Mouse (Mus musculus): ENCODE measurements around the gene Cfap126. TPM values are rescaled to one million over a fixed set of nuclear protein-coding genes. Genes with fewer than 3 reads are reported as not detected.
"Not testable (repeated sequence)": the region's sequence is repeated elsewhere in the genome, so short reads cannot be mapped to it uniquely, and the experiment has no call there.

Gene Cfap126
- total RNA-seq, 2 experiments from 2014 or later: 0.34 to 0.69 TPM

- intact Hi-C loops (cut with DNase I): no loop called here
- DNase-seq (ENCODE audit: extremely low spot score in 1 of 2, low spot score in 2 of 2): no peak
These were observed 2.6 kb downstream of the Cfap126 start for GRCm38 (mm10) chr1:171116280-171116679.

- intact Hi-C loops (cut with DNase I): loop anchor here (2.0 kb wide), 1 partner anchor 103 kb away; no protein-coding TSS in a partner anchor
- peak; percentile 43 to 82 for DNase-seq (ENCODE audit: extremely low spot score in 1 of 2, low spot score in 2 of 2)
These were observed 4.6 kb downstream of the Cfap126 start for GRCm38 (mm10) chr1:171118269-171118684.

GRCm38 (mm10) chr1:171118996-171119395 lies 5.3 kb downstream of the Cfap126 start:
- no peak for DNase-seq (ENCODE audit: extremely low spot score in 1 of 2, low spot score in 2 of 2)
- intact Hi-C loops (cut with DNase I): loop anchor here (2.0 kb wide), 1 partner anchor 102 kb away; no protein-coding TSS in a partner anchor

GRCm38 (mm10) chr1:171119405-171119804 lies 5.7 kb downstream of the Cfap126 start:
- DNase-seq (ENCODE audit: extremely low spot score in 1 of 2, low spot score in 2 of 2): no peak
- intact Hi-C loops (cut with DNase I): loop anchor here (2.0 kb wide), 1 partner anchor 101 kb away; no protein-coding TSS in a partner anchor

- intact Hi-C loops (cut with DNase I): no loop called here
These were observed 7.2 kb downstream of the Cfap126 start for GRCm38 (mm10) chr1:171120893-171121292.

GRCm38 (mm10) chr1:171121839-171122238 lies 8.1 kb downstream of the Cfap126 start:
- intact Hi-C loops (cut with DNase I): no loop called here
- no peak for DNase-seq (ENCODE audit: extremely low spot score in 1 of 2, low spot score in 2 of 2)

More at GRCm38 (mm10) chr1:171120893-171121292, 7.2 kb downstream of the Cfap126 start:
- no peak for DNase-seq (ENCODE audit: extremely low spot score in 1 of 2, low spot score in 2 of 2)

GRCm38 (mm10) chr1:171122932-171123331 lies 9.2 kb downstream of the Cfap126 start:
- intact Hi-C loops (cut with DNase I): no loop called here
- no peak for DNase-seq (ENCODE audit: extremely low spot score in 1 of 2, low spot score in 2 of 2)

- intact Hi-C loops (cut with DNase I): no loop called here
- no peak for DNase-seq (ENCODE audit: extremely low spot score in 1 of 2, low spot score in 2 of 2)
These were observed 10.7 kb downstream of the Cfap126 start for GRCm38 (mm10) chr1:171124398-171124797.

GRCm38 (mm10) chr1:171129251-171129650 lies 15.5 kb downstream of the Cfap126 start:
- intact Hi-C loops (cut with DNase I): no loop called here
- DNase-seq (ENCODE audit: extremely low spot score in 1 of 2, low spot score in 2 of 2): peak; percentile 44 to 53

- no peak for DNase-seq (ENCODE audit: extremely low spot score in 1 of 2, low spot score in 2 of 2)
- intact Hi-C loops (cut with DNase I): no loop called here
These were observed 17.3 kb downstream of the Cfap126 start for GRCm38 (mm10) chr1:171130971-171131370.

- intact Hi-C loops (cut with DNase I): no loop called here
- DNase-seq (ENCODE audit: extremely low spot score in 1 of 2, low spot score in 2 of 2): no peak
These were observed 21.9 kb downstream of the Cfap126 start for GRCm38 (mm10) chr1:171135600-171135999.

GRCm38 (mm10) chr1:171137486-171138155 lies 23.9 kb downstream of the Cfap126 start:
- DNase-seq (ENCODE audit: extremely low spot score in 1 of 2, low spot score in 2 of 2); intact Hi-C loops (cut with DNase I): not testable (repeated sequence)

- intact Hi-C loops (cut with DNase I); DNase-seq (ENCODE audit: extremely low spot score in 1 of 2, low spot score in 2 of 2): not testable (repeated sequence)
These were observed 29.3 kb downstream of the Cfap126 start for GRCm38 (mm10) chr1:171142981-171143380.

GRCm38 (mm10) chr1:171149974-171150760 lies 36.4 kb downstream of the Cfap126 start, which contains the start of the genes Sdhc and Mpz:
Sdhc (minus strand) TSS chr1:171150603.
Mpz (plus strand) TSS chr1:171150711.
- DNase-seq (ENCODE audit: extremely low spot score in 1 of 2, low spot score in 2 of 2): peak; percentile 90 to 95
- intact Hi-C loops (cut with DNase I): no loop called here

- intact Hi-C loops (cut with DNase I): no loop called here
- no peak for DNase-seq (ENCODE audit: extremely low spot score in 1 of 2, low spot score in 2 of 2)
These were observed 37.2 kb downstream of the Cfap126 start for GRCm38 (mm10) chr1:171150838-171151391.

- no peak for DNase-seq (ENCODE audit: extremely low spot score in 1 of 2, low spot score in 2 of 2)
- intact Hi-C loops (cut with DNase I): no loop called here
These were observed 38.2 kb downstream of the Cfap126 start for GRCm38 (mm10) chr1:171151966-171152365.

GRCm38 (mm10) chr1:171156644-171157043 lies 42.9 kb downstream of the Cfap126 start:
- intact Hi-C loops (cut with DNase I): no loop called here
- no peak for DNase-seq (ENCODE audit: extremely low spot score in 1 of 2, low spot score in 2 of 2)

GRCm38 (mm10) chr1:171157965-171158364 lies 44.2 kb downstream of the Cfap126 start:
- no peak for DNase-seq (ENCODE audit: extremely low spot score in 1 of 2, low spot score in 2 of 2)
- intact Hi-C loops (cut with DNase I): no loop called here

- intact Hi-C loops (cut with DNase I): no loop called here
- DNase-seq (ENCODE audit: extremely low spot score in 1 of 2, low spot score in 2 of 2): no peak
These were observed 45.8 kb downstream of the Cfap126 start for GRCm38 (mm10) chr1:171159485-171159975.
